Mouse (Mus musculus) intestine, embryonic 15.5 days (tissue): ENCODE data around the gene Ptgfr. TPM values are rescaled to one million over a fixed set of nuclear protein-coding genes. Genes with fewer than 3 reads are reported as not detected.

Experiments
- ATAC-seq: fragments of 200-750 bp; cut with Nextera tagmentation; 2 replicates; pipeline ENCODE4 v1.8.0; 2017; ENCODE audit warnings: moderate TSS enrichment, moderate library complexity
- H3K27ac ChIP-seq: fragments of 300-500 bp; sonication (generic); 2 replicates; pipeline ENCODE4 v1.5.1; 2015; ENCODE audit warnings: mild to moderate bottlenecking, inconsistent platforms
- H3K27me3 ChIP-seq: fragments of 300-500 bp; sonication (generic); replicated peaks from 2 replicates; pipeline ENCODE4 v1.6.1; 2015; ENCODE audit warnings: inconsistent platforms
- H3K36me3 ChIP-seq: fragments of 300-500 bp; sonication (generic); 2 replicates; pipeline ENCODE4 v1.6.1; 2015; ENCODE audit warnings: inconsistent platforms
- H3K4me1 ChIP-seq: fragments of 300-500 bp; sonication (generic); replicated peaks from 2 replicates; pipeline ENCODE4 v1.6.1; 2015; ENCODE audit warnings: inconsistent platforms
- H3K4me2 ChIP-seq: fragments of 300-500 bp; sonication (generic); replicated peaks from 2 replicates; pipeline ENCODE4 v1.6.1; 2015; ENCODE audit warnings: mild to moderate bottlenecking, inconsistent platforms
- H3K4me3 ChIP-seq: fragments of 300-500 bp; sonication (generic); replicated peaks from 2 replicates; pipeline ENCODE4 v1.5.1; 2015; ENCODE audit warnings: inconsistent platforms
- H3K9ac ChIP-seq: fragments of 300-500 bp; sonication (generic); 2 replicates; pipeline ENCODE4 v1.6.1; 2015; ENCODE audit warnings: inconsistent platforms
- H3K9me3 ChIP-seq: fragments of 300-500 bp; sonication (generic); 2 replicates; pipeline ENCODE4 v1.6.1; 2016; ENCODE audit warnings: inconsistent platforms
- WGBS: fragments of 180-500 bp; shearing (Covaris S2); methylation state at CpG from one replicate; pipeline ENCODE4 v1.1.7; 2015; 5-methylcytosine and 5-hydroxymethylcytosine counted together
- polyA plus RNA-seq: library from polyadenylated mRNA; unstranded; fragments of >200 nt; fragmentation: Nextera tagmentation; extraction: Ambion mirVana; gene quantifications from 2 replicates; pipeline ENCODE4 v1.2.1, GENCODE M21; 2015

Gene Ptgfr
- polyA plus RNA-seq: 0.33 and 0.56 TPM in 2 replicates

DNA sequence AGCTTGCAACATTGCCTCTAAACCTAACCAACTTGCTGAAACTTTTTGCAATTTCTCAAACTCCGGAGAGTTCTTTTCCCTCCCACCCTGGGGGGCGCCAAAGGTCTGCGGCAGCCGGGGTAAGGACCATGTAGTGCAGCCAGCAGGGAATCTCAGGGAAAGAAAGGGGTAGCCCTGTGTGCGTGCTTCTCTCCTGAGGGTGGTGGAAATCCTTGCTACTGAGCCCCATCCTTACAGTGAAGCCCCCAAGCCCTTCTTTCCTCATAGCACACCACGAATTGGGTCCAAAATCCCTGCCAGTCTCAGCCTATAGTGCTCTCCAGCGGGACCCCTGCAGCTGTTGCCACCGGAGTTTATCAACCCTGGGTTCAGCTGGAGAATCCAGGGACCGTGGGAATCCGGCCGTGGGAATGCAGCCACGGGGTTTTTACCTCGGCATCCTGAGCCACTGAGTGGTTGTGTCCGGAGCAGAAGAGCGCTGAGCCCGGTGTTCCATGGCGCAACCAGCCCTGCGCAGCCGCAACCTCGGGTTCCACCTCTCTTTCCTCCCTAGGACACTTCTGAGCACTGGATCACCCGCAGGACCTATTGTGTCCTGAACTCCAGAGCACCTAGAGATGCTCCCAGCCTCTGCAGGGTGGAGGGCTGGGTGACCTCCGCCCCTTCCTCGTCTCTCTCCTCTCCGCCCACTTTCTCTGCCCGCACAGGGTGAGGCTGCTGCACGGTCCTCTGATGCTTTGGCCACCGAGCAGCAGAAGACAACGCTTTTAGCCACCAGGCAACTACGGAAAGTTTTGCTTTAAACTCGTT lies at the start of gene Ptgfr:
Gene Ptgfr (minus strand): TSS at position 760 of the 810 bp plus-strand sequence.
- peaks cover 14% of the 10 kb centered on the region; the same call in 1 of the 2 replicates for H3K4me1 ChIP-seq
- no peaks in the 10 kb centered on the region for H3K9me3 ChIP-seq
- peak within 1 kb of the TSS; percentile 93 for H3K4me2 ChIP-seq
- H3K36me3 ChIP-seq: no peaks in the 10 kb centered on the region
- H3K27me3 ChIP-seq: no peaks in the 10 kb centered on the region
- WGBS: under 1% methylated on average over 30 of the region's 30 CpGs
- H3K27ac ChIP-seq: no peak within 1 kb of the TSS
- H3K9ac ChIP-seq: peak within 1 kb of the TSS; percentile 38
- peak within 1 kb of the TSS; percentile 40 for H3K4me3 ChIP-seq
- peak; percentile 87 for ATAC-seq

DNA sequence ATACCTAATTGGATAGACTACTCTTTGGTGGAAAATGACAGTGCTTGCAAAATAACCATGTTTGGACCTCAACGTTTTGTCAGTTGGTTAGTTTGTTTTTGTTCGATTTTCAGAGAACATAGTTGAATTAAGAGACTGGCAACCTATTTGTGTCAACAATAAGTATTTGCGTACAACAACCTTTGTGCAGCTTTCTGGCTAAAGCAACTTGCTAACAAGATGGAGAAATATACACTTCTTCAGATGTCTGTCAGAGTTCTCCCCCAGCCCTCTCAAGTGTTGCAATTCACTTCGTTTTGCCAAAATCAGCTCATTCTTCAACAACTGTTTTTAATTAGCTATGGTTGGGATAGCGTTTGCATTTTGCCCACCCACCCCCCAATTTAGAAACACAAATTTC lies 46.5 kb upstream of the Ptgfr start:
- ATAC-seq: no peak
- H3K36me3 ChIP-seq: no peaks in the 10 kb centered on the region
- H3K4me1 ChIP-seq: no peaks in the 10 kb centered on the region
- no peak overlapping the region for H3K4me3 ChIP-seq
- 78% methylated on average over 5 of the region's 5 CpGs for WGBS
- no peak overlapping the region for H3K4me2 ChIP-seq
- H3K9ac ChIP-seq: no peak overlapping the region
- H3K9me3 ChIP-seq: no peaks in the 10 kb centered on the region
- H3K27me3 ChIP-seq: no peaks in the 10 kb centered on the region
- no peak overlapping the region for H3K27ac ChIP-seq

DNA sequence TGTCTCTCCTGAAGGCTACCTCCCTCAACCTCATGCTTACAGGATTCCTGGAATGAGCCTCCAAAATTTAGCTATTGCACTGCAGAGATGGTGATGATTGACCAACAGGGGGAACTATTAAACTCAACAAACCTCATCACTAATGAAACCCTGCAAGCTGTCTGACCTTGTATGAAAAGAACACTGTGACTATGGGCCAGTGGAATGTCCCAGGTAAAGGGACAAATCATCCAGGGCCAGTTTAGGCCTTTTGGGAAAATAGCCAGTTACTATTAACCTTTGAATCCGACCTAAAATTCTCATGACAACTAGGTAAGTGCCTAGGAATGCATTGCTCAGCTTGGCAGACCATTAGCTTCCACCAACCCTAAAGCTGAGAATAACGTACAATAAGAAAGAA lies 42.6 kb upstream of the Ptgfr start:
- Histone ChIP-seq H3K9ac (no peak overlapping the region), H3K4me2 (no peak overlapping the region), H3K27ac (no peak overlapping the region), H3K9me3 (no peaks in the 10 kb centered on the region), H3K27me3 (no peaks in the 10 kb centered on the region), H3K4me1 (no peaks in the 10 kb centered on the region), H3K4me3 (no peak overlapping the region), H3K36me3 (no peaks in the 10 kb centered on the region)
- 69% methylated on average over 2 of the region's 2 CpGs for WGBS
- no peak for ATAC-seq

DNA sequence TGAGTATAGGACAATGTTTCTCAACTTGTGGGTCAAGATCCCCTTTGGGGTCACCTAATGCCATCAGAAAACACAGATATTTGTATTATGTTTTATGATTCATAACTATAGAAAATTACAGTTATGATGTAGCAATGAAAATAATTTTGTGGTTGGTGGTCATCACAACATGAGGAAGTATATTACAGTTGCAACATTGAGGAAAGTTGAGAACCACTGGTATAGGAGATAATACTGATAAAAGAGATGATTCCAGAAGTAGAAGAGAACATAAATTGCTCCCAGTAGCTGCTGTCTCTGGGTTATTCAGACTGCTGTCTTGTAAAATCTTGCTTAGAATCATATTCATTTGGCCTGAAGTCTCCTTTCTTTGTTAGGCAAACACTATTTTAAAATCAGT lies 31.5 kb upstream of the Ptgfr start:
- Histone ChIP-seq H3K4me1 (no peaks in the 10 kb centered on the region), H3K4me3 (no peak overlapping the region), H3K9ac (no peak overlapping the region), H3K9me3 (no peaks in the 10 kb centered on the region), H3K27me3 (no peaks in the 10 kb centered on the region), H3K27ac (no peak overlapping the region), H3K36me3 (no peaks in the 10 kb centered on the region), H3K4me2 (no peak overlapping the region)
- ATAC-seq: no peak

DNA sequence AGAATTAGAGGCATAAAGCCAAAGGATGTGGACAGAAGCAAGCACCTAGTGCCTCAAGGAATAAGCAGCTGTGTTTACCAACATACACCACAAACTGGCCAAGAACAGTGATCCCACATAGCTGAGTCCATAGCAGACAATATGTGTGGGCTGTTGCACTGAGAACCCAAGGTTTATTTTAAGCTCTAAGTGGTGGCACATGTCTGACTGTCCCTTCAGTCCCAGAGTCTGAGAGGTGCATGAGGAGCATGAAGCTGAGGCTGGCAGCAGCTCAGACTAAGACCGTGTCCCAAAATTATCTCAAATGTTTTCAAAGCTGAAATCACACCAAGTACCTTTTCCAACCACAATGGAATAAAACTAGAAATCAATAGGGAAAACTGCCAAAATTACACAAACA lies 13.9 kb upstream of the Ptgfr start:
- no peaks in the 10 kb centered on the region for H3K4me1 ChIP-seq
- H3K9ac ChIP-seq: no peak overlapping the region
- no peak overlapping the region for H3K27ac ChIP-seq
- no peak overlapping the region for H3K4me3 ChIP-seq
- WGBS: 89% methylated on average over 1 of the region's 1 CpGs
- no peaks in the 10 kb centered on the region for H3K36me3 ChIP-seq
- ATAC-seq: no peak
- no peak overlapping the region for H3K4me2 ChIP-seq
- H3K9me3 ChIP-seq: no peaks in the 10 kb centered on the region
- H3K27me3 ChIP-seq: no peaks in the 10 kb centered on the region

DNA sequence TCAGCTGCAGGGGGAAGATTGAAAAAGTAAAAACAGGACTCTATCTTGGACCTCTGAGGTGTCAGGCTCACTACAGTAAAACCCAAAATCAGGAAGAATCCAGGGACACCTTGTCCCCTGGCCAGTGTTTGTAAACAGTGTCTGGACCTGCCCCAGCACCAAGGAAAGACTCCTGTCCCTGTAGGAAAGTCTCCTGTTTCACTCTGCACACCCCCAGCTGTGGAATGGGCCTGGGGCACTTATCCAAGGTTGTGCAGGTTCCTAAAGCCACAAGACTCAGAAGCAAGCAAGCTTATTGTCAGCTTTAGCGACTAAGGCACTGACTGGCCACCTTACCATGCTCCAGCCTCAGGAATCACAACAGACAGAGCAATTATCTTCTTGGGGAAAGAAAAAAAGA lies 13.2 kb upstream of the Ptgfr start:
- no peaks in the 10 kb centered on the region for H3K27me3 ChIP-seq
- H3K9me3 ChIP-seq: no peaks in the 10 kb centered on the region
- no peaks in the 10 kb centered on the region for H3K4me1 ChIP-seq
- no peak overlapping the region for H3K9ac ChIP-seq
- H3K4me2 ChIP-seq: no peak overlapping the region
- WGBS: 62% methylated on average over 1 of the region's 1 CpGs
- H3K36me3 ChIP-seq: no peaks in the 10 kb centered on the region
- no peak overlapping the region for H3K27ac ChIP-seq
- ATAC-seq: no peak
- H3K4me3 ChIP-seq: no peak overlapping the region

DNA sequence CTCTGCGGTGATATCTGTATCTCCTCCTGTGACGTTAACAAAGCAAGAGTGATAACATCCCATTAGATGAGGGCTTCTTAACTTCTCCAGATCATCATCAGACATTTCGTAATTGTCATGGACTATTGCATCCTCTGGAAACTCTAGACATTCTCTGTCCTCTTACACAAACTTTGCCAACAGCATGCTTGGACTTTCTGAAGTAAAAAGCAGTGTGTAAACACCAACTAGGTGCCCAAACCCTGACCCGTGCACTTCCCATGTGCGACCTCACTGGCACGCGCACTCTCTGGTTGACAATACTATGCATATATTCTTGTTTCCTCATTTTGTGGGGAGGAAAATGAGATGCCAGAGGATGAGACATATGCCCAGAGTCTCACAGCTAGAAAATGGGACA lies 8.9 kb upstream of the Ptgfr start:
- no peaks in the 10 kb centered on the region for H3K27me3 ChIP-seq
- no peaks in the 10 kb centered on the region for H3K4me1 ChIP-seq
- H3K9me3 ChIP-seq: no peaks in the 10 kb centered on the region
- WGBS: 83% methylated on average over 7 of the region's 7 CpGs
- H3K4me3 ChIP-seq: no peak overlapping the region
- H3K4me2 ChIP-seq: no peak overlapping the region
- H3K36me3 ChIP-seq: no peaks in the 10 kb centered on the region
- H3K9ac ChIP-seq: no peak overlapping the region
- ATAC-seq: no peak
- H3K27ac ChIP-seq: no peak overlapping the region

DNA sequence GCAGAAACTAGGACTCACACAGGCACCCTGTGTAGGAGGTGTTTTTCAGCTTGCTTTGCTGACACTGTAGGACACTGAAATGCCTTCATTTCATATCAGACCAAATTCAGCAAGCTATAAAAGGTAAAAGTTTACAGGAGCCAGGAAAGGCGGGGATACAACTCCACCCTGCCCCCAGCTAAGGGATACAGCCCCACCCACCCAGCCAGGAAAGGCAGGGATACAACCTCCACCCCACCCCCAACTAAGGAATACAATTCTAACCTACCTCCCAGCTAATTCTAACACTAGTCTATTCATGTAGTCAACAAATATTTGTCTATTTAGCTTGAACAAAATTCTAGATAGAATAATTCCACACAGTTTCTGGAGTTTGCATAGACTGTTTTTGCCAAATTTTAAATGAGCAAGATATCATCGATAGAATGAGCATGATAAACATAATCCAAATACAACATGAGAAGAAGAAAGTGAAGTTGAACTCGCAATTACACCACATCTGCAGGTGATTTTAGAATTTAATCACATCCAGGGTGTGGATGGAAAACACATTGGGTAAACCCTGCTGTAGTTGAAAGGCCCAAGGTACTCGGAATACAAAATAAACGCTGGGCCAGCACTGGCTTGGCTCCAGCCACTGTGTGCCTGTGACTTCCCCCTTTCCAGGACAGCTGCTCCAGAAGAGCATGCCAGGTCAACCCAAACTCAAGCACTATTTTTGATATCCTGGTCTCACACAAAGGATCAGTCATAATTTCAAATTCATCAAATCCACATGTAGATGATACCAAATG lies 7.1 kb upstream of the Ptgfr start:
- no peak for ATAC-seq
- H3K36me3 ChIP-seq: no peaks in the 10 kb centered on the region
- no peak overlapping the region for H3K9ac ChIP-seq

DNA sequence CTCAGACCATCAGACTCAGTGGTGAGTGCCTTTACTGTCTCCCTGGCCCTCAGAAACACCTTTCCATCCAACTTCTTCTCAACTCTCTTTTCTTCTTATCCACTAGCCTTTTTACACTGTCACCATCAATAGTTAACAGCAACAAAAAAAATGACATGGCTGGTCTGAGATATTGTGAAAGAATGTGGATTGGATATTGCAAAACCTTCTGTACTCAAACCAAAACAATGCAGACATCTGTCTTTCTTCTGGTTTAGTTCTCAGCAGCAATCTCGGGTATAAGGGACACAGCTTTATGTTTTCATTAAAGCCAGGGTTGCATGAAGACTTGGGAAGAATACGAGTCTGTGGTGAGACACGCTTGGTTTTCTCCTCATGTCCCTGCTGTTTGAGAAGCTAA lies 3.3 kb upstream of the Ptgfr start:
- Histone ChIP-seq H3K9ac (no peak overlapping the region), H3K4me1 (peaks cover 14% of the 10 kb centered on the region; the same call in 1 of the 2 replicates), H3K4me2 (no peak overlapping the region), H3K4me3 (no peak overlapping the region), H3K36me3 (no peaks in the 10 kb centered on the region), H3K9me3 (no peaks in the 10 kb centered on the region), H3K27me3 (no peaks in the 10 kb centered on the region), H3K27ac (no peak overlapping the region)
- WGBS: 78% methylated on average over 3 of the region's 3 CpGs
- ATAC-seq: no peak

More for the DNA sequence above, 7.1 kb upstream of the Ptgfr start:
- WGBS: 80% methylated on average over 5 of the region's 5 CpGs
- no peak overlapping the region for H3K27ac ChIP-seq
- no peaks in the 10 kb centered on the region for H3K27me3 ChIP-seq
- no peaks in the 10 kb centered on the region for H3K9me3 ChIP-seq
- H3K4me3 ChIP-seq: no peak overlapping the region
- no peak overlapping the region for H3K4me2 ChIP-seq
- H3K4me1 ChIP-seq: no peaks in the 10 kb centered on the region

DNA sequence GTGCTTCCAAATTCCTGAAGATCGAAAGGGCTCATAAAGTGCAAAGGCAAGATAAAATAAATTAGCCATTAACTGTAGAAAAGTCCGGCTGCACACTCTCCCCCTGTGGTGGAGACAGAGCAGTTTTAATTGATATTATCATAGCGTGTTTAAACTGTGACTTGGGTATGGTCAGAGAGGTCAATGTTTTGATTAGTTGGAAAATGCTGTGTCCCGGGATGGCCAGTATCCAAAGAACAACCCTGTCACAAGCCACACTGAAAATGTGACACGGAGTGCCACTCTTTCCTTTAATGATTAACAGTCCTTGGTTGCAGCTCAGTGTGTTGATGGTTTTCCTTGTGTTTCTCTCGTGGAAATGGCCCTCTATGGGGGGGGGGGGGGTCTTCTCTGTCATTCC lies 942 bp upstream of the Ptgfr start:
- no peak overlapping the region for H3K9ac ChIP-seq
- peaks cover 14% of the 10 kb centered on the region; the same call in 1 of the 2 replicates for H3K4me1 ChIP-seq
- no peaks in the 10 kb centered on the region for H3K27me3 ChIP-seq
- peak; percentile 32; the same call in 1 of the 2 replicates for ATAC-seq
- H3K27ac ChIP-seq: no peak overlapping the region
- peak overlapping the region; percentile 4; the same call in 1 of the 2 replicates for H3K4me2 ChIP-seq
- no peaks in the 10 kb centered on the region for H3K9me3 ChIP-seq
- H3K4me3 ChIP-seq: no peak overlapping the region
- no peaks in the 10 kb centered on the region for H3K36me3 ChIP-seq
- WGBS: 38% methylated on average over 6 of the region's 6 CpGs

DNA sequence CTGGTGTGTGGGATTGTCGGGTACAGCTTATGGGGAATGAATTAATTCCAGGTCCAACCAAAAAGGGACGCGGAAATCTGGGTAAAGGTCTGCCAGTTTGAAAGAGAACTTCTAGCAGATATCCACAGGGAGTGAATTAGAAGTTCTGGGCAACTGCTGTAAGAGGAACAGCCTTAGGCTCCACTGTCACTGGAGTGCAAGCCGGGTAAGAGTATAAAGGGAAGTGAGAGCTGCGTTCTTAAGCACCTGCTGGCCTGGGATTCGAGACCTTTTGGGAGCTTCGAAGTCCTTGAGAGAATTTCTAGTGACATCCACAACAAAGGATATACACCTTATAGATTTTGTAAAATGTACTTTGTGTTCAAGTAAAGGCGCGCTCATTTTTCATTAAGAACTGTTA lies 319 bp upstream of the Ptgfr start:
- Histone ChIP-seq H3K4me3 (peak overlapping the region; percentile 40), H3K4me2 (peak overlapping the region; percentile 93), H3K27ac (no peak overlapping the region), H3K36me3 (no peaks in the 10 kb centered on the region), H3K4me1 (peaks cover 14% of the 10 kb centered on the region; the same call in 1 of the 2 replicates), H3K9me3 (no peaks in the 10 kb centered on the region), H3K27me3 (no peaks in the 10 kb centered on the region), H3K9ac (no peak overlapping the region)
- 52% methylated on average over 9 of the region's 9 CpGs for WGBS
- no peak for ATAC-seq

DNA sequence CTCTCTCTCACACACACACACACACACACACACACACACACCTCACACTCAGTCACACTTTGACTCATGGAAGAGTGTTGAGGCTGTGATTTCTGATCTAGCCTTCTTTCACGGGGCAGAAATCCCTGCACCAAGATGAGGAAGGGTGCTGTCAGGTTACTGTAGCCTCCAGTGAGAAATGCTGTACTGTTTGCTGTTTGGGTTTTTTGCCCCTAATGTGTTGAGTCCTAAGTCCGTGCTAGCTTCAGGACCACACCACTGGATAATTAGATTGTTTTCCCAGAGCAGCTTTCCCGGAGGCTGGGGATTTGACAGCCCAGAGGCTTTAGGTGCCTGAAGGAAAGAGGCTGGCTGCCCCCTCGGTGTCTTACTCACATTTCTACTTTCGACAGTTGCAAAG lies 979 bp downstream of the Ptgfr start:
- H3K4me1 ChIP-seq: peaks cover 14% of the 10 kb centered on the region; the same call in 1 of the 2 replicates
- H3K36me3 ChIP-seq: no peaks in the 10 kb centered on the region
- peak overlapping the region; percentile 93 for H3K4me2 ChIP-seq
- 8% methylated on average over 5 of the region's 5 CpGs for WGBS
- H3K9ac ChIP-seq: no peak overlapping the region
- peak overlapping the region; percentile 40; the same call in 1 of the 2 replicates for H3K4me3 ChIP-seq
- no peaks in the 10 kb centered on the region for H3K27me3 ChIP-seq
- ATAC-seq: 0 out of 2 replicates have a peak, but pooled peaks have one; percentile 6
- H3K27ac ChIP-seq: no peak overlapping the region
- H3K9me3 ChIP-seq: no peaks in the 10 kb centered on the region
